Mouse (Mus musculus) adrenal gland (tissue): ENCODE measurements around the gene Ptges2.

ENCODE experiments used
- intact Hi-C: fragments of 180-260 bp; cut with DNase I; formaldehyde crosslinking; loops from one replicate; pipeline ENCODE4 v1.15.1; 2025

Ptges2 gene

DNA sequence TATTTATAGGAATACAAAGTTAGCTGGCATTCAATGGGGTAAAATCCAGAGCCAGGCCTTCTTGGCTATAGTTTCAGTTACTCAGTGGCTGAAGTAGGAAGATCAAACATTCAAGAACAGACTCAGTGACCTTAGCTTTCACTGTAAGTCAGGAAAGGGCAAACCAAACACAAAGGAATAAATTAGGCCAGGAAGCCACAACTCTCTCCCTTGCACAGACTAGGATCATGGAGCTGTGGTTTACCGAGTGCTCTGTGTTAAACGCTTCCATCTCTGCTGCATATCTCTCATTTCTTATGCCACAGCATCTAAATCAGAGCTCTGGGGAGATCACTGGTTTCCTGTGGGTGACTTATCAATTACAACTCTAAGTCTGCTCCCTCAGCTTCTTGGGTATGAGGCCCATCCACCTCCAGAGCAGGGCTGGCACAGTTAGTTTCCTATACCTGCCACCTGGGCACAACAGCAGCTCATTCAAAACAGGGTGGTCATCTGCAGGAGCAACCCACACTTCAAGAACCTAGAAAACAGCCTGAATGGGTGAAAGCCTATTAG lies 42.0 kb downstream of the Ptges2 start:
- intact Hi-C loops: no loop called here

DNA sequence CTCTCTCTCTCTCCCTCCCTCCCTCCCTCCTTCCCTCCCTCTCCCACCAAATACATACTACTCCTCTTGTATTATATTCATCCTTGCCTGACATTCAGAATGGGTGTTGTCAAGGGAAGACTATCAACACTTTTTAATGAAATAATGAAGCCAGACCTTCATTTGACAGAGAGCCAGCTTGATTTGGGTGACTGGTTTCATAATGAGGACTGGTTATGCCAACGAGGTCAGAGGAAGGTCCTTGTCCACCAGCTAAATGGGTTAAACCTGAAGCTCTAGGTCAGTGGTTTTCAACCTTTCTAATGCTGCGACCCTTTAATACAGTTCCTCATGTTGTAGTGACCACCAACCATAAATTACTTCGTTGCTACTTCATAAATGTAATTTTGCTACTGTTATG lies 43.0 kb downstream of the Ptges2 start:
- intact Hi-C loops: no loop called here

DNA sequence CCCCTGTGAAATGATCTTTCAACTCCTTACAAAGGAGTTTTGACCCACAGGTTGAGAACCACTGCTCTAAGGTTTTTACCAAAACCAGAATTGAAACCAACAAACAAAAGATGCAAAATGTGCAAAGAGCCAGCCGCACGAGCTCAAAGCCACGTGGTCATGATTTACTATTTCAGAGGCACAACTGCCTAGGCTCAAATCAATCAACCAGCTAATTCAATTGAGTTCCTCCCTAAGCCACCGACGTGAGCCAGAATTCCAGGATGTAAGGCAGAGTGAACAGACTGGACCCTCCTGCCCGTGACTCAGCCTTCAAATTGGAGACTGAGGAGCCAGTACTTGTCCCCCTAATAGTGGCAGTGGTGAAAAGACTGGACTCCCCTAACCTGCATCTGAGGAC lies 43.5 kb downstream of the Ptges2 start:
- intact Hi-C loops: no loop called here

DNA sequence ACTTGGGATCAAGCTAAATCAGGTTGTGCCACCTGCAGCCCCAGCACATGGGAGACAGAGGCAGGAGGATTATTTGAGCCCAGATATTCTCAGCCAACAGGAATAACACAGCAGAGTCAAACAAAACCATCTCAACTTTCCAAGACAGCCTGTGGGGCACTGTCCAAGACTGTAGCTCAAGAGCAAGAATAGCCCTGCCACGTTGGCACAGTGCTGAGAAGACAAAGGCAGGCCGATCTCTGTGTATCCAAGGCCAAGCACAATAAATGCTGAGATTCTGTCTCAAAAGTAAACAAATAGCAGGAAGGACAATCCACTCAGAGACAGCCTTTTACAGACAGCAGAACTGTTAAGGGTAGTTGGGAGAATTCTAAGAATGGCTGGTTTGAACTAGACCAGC lies 44.5 kb downstream of the Ptges2 start:
- intact Hi-C loops: no loop called here

DNA sequence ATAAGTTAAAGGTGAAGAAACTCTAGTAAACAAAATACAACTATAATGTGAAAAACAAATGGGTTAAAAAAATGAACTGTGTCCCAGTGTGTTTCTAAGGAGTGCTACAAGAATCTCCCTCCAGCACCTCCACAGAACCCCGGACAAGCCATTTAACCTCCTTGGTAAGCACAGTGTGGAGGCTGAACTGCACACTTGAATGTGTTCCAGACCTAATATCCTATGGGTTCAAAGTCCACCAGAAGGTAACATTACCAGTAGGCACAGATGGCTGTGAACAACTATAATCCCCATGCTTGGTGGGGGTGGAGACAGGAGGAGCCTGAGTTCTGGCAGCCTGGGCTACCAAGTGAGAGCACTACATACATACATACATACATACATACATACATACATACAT lies 44.9 kb downstream of the Ptges2 start:
- intact Hi-C loops: no loop called here

DNA sequence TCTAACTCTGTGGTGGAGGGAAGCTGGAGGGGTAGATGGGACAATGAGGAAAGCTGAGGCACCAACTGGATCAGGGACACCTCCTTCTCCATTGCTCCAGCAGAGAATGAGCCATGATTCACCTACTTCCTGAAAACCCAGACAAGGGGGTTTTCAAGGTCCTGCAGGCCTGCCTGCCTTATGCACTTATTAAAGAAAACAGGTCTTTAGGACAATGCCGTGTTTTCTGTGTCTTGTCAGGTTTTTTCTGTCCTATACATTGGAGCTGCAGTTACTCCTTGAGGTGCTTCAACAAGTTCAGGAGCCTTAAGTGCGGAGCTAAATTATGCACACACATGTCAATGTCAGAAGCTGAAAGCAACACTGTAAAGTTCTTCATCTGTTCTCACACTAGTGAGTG lies 45.9 kb downstream of the Ptges2 start:
- intact Hi-C loops: no loop called here

DNA sequence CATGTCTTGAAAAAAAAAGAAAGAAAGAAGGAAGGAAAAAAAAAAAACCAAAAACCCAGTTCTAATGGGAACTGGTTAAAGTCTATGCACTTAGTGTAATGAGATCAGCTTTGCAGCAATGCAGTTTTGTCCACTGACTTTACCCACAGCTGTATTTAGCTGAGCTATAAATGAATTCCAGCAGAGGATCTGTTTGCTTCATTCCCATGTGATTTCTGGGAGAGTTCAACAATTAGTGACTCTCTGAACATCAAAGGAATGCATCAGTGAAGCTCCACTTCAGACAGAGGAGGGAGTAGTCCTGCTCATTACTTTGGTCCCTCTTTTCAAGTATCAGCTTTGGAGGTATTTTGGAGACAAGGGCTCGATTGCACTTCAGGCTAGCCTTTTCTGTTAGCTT lies 49.8 kb downstream of the Ptges2 start:
- intact Hi-C loops: no loop called here

DNA sequence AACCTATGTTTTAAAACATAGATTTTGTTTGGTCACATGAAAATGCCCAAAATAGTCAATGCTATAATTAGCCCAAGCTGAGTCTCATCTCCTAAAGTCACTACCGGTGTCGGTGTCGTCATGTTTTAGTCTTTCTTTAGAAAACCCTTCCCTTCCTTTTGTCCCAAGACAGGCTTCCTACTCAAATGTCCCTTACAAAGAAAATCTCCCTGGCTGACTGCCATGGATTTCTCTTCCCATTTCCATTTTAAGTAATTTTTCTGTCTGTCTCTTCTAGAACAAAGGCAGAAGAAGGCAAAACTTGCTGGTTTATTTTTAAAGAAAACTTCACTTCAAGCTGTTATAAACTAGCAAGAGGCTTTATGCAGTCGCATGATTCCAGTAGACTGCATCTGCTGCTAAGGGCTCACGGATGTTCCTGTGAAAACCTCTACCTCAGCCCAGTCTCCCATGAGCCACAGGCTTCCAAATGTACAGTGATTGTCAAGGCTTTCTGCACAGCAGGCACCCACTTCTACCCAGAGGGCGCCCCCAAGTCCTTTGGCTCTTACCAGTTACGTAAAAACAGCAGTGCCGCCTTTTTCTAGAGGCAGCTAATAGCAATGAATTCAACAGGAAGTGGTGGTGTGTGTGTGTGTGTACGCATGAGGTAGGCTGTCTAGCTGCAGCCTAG lies 51.7 kb downstream of the Ptges2 start:
- intact Hi-C loops: no loop called here

DNA sequence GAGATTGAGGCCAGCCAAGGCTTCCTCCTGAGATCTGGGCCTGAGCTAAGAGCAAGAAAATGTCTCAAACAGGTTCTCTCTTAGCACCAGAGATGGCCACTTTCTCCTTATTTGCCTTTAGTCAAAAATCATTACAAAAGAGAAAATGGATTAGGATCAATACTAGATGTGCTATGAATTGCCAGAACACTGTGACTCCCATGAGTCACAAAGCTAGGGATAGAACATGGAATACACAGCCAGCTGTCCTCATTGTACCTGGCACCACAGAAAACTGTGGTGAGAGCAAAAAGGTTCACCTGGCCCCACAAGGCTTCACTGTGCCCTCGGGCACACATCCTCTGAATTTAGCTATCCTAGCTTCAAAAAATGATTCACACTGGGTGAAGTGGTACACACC lies 52.8 kb downstream of the Ptges2 start:
- intact Hi-C loops: no loop called here

DNA sequence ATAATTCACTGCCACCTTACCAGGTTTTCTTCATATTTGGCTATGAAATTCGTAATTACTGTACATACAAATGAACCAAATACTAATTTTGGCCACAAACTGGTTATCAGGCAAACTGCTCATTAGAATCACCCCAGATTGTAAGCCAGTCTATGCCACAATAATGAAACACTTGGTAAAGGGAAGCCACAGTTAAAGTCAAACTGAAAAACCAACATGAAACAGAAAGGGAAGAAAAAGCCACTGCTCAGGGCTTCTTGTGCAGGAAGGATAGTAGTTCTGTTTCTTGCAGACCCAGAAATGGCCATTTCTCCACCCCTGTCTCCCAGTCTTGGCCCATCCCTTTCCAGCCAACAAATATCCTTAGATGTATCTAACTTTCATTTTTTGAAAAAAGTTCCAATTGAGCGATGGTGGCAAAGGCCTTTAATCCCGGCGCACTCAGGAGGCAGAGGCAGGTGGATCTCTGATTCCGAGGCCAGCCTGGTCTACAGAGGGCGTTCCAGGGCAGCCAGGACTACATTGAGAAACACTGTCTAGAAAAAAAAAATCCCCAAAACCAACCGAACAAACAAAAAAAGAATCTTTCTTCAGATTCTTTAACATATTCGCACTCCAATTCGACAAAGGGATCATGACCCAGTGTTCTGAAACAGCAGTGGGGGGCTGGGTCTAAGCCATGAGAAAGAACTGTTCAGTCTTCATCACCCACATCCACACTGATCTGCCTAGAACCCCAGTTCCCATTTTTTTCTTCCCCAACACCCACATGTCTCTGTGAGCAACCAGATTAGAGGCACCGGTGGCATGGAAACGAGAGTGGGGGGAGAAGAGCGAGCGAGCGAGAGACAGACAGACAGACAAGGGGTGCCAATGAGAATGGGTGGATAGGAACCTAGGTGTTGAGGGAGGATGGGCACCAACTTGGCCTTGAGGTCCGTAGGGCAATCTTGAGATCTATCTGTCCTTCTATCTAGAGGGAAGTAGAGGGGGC lies 54.4 kb downstream of the Ptges2 start, which contains the start of gene Naif1:
TSS of gene Naif1 (plus strand) at position 697 of the 994 bp plus-strand sequence.
- intact Hi-C loops: no loop called here

DNA sequence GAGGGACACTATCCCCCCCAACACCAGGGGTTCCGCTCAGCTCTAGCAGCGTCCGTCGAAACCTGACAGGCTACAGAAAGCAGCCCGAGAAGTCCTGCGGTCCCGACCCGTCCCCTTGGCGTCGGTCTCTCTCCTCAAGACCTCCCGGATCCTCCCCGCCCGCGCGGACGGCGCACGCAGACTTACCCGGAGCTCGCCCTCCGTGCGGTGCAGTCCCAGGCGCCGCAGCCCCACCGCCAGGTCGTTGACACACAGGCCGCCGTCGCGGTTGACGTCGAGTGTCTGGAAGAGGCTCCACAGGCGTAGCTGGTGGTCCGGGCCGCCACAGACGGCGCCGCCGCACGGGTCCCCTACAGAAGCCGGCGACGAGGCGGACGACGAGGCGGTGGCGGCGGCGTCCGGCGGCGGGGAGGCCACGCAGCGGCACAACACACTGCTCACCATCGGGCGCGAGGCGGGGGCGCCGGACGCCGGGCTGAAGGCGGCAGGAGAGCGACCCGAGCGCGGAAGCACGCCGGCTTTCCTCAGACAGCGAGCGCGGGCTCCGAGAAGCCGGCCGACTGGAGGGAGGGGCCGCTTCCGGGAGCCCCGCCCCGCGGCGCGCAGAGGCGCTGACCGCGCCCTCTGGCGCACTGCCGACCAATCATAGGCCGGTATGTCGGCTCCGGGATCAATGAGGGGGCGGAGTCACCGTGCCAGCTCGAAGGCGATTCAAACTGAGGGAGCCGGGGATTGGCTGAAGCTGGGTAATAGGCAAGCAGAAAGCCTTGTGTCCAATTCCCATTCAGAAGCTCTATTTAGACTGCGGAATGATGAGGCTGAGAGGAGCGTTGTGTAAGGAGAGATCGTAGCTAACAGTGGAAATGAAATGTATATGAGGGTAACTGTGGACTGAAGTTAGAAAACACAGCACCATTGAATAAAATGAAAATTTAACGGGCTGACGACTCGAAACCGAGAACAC lies 55.5 kb downstream of the Ptges2 start, which contains the start of gene Slc25a25:
TSS of gene Slc25a25 (minus strand) at position 565 of the 964 bp plus-strand sequence.
- intact Hi-C loops: no loop called here

DNA sequence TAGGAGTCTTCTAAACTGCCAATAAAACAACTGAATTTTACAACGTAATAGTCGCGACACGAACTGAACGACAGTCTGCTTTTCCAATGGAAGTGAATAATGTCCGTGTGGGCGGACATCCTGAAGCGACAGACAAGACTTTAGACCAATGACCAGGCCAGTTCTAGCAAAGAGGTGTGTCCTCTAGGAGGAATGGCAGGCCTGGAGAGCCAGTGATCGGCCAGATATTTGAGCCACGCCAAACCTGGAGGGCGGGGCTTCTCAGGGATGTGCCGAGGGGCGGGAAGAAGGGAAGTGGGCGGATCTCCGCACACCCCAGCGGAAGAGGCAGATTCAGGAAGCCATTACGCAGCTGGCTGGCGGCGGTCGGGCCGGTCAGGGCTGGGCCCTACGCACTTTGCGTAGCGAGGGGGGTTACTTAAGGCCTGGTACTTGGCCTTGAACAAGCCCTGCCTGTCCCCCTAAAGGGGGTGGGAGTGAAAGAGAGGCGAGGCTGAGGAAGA lies 56.2 kb downstream of the Ptges2 start:
- intact Hi-C loops: no loop called here

DNA sequence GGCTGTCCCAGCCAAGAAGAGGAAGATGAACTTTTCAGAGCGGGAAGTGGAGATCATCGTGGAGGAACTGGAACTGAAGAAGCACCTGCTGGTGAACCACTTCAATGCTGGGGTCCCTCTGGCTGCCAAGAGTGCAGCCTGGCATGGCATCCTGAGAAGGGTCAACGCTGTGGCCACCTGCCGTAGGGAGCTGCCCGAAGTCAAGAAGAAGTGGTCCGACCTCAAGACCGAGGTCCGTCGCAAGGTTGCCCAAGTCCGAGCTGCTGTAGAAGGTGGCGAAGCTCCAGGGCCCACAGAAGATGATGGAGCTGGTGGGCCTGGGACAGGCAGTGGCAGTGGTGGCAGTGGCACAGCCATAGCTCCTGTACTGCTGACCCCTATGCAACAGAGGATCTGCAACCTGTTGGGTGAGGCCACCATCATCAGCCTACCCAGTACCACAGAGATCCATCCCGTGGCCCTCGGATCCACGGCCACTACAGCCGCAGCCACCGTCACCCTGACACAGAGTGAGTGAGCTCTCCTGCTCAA lies 56.8 kb downstream of the Ptges2 start:
- intact Hi-C loops: no loop called here

DNA sequence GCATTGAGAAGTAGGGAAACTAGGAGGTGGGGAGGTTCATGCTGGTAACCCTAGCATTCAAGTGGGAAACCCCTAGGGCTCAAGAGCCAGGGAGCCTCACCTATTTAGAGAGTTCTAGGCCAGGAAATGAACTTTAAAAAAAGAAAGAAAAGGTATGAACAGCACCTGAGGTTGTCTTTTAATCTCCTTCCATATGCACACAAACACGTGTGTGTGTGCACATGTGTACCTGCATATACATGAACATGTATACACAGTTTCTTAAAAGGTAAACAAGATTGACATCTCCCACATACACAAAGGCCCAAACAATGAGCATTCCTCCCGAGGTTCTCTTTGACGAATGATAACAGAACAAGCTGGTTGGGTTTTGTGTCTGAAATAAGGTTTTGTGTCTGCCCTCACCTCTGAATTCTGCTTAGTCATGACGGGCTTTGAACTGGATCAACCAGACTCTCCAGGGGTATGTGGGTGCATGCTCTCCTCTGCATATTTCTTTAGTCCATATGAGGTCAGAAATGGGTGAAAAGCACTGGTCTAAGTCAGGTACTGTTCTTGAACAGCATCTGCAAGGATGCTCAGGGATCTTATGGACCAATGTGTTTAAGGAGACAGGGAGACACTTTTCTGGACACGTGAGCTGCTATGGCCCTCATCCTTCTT lies 58.1 kb downstream of the Ptges2 start:
- intact Hi-C loops: no loop called here

DNA sequence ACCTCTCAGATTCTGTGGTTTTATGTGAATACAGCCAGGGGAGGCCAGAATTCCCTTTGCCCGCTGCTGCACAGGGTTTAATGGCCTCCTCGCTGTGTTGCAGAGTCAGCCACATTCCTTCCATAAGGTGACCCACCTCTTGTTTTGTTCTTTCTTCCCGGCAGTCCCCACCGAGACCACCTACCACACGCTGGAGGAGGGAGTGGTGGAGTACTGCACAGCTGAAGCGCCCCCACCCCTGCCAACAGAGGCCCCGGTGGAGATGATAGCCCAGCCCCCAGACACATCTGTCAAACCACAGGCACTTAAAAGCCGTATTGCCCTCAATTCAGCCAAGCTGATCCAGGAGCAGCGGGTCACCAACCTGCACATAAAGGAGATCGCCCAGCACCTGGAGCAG lies 58.9 kb downstream of the Ptges2 start:
- intact Hi-C loops: loop anchor here (5.0 kb wide), 1 partner anchor 37 kb away; no protein-coding TSS in a partner anchor

DNA sequence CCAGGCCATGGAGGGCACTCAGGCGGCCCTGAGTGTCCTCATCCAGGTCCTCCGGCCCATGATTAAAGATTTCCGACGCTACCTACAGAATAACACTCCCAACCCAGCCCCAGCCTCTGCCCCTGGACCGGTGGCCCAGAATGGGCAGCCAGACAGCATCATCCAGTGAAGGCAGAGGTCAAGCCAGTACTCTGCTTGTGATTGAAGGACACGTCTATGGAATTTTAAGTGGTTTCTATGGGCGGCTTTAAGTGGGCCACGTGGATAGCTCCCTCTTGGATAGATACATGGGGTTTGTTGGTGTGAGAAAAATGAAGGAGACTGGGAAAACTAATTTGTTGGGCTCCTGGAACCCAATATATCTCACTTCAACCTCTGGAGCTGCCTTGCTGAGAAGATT lies 59.4 kb downstream of the Ptges2 start:
- intact Hi-C loops: loop anchor here (5.0 kb wide), 1 partner anchor 38 kb away; no protein-coding TSS in a partner anchor
